Mouse (Mus musculus) cortical plate, adult 2 months (tissue): ENCODE data around the gene B4galt3. TPM values are rescaled to one million over a fixed set of nuclear protein-coding genes. Genes with fewer than 3 reads are reported as not detected.

Experiments used
- H3K27ac ChIP-seq: fragments of 200-500 bp; 2 replicates; pipeline ENCODE4 v1.5.1; 2012; ENCODE audit warnings: low read length, control low read depth, inconsistent platforms; ENCODE audit not compliant: insufficient read depth
- H3K4me1 ChIP-seq: fragments of 200-500 bp; 2 replicates; pipeline ENCODE4 v1.6.1; 2011; ENCODE audit warnings: low read length; ENCODE audit not compliant: control insufficient read depth, insufficient read depth
- H3K4me3 ChIP-seq: fragments of 200-500 bp; 2 replicates; pipeline ENCODE4 v1.5.1; 2011; ENCODE audit warnings: mild to moderate bottlenecking, low read length, control low read depth; ENCODE audit not compliant: insufficient read depth
- CTCF ChIP-seq: fragments of 200-500 bp; IDR thresholded peaks from 2 replicates; pipeline ENCODE4 v1.5.1; 2011; ENCODE audit warnings: mild to moderate bottlenecking, control low read depth, low read length; ENCODE audit not compliant: insufficient read depth; ENCODE audit errors: extremely low read depth
- POLR2A ChIP-seq: fragments of 200-500 bp; IDR thresholded peaks from 2 replicates; pipeline ENCODE4 v1.6.1; 2011; ENCODE audit warnings: mild to moderate bottlenecking, low read length, control low read depth; ENCODE audit not compliant: insufficient read depth; ENCODE audit errors: extremely low read depth
- polyA plus RNA-seq: library from polyadenylated mRNA; depleted of rRNA; stranded (reverse); fragments of >200 nt; gene quantifications from 2 replicates; pipeline ENCODE4 v1.2.3, GENCODE M21; 2012; rRNA removed

Gene B4galt3
- polyA plus RNA-seq, result 73.7 and 74.1 TPM in 2 replicates

DNA sequence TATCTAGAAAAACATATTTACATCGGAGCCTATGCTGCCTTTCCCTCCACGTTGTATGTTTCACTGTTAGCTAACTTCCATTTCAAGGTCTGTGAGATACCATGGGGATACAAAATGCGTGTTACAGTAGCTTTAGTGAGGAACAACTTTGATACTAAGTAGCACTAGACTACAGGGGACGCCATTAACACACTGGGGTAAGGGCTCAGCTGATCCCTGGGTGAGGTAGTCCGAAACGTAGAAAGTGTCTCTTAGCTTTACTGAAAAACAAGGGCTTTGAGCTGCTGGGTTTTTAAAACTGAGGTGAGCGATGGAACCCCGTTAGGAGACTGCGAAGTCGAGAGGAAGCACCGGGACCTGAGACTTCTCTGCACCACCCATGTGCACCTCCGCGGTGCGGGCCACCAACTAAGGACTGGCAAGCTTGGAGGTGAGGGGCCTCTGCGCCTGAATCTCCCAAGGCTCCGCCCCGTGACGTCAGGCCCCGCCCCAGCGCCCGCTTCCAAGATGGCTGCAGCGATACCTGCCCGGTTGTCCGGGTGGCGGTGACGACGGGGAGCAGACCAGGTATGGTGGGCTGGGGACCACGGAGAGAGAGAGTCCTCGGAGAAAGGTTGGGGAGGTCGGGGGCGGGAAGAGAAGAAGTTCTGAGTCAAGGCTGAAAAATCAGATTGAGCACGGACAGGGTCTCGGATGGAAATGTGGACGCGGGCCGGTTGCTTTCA, at the start of gene B4galt3:
B4galt3 (plus strand) TSS at position 481 of the 725 bp plus-strand sequence.
- Histone ChIP-seq H3K4me3 (peak within 1 kb of the TSS; percentile 95), H3K4me1 (peaks cover 7% of the 10 kb centered on the region; the same call in 1 of the 2 replicates), H3K27ac (peak within 1 kb of the TSS; percentile 54)
- TF ChIP-seq CTCF (no peak), POLR2A (peak; percentile 99)

DNA sequence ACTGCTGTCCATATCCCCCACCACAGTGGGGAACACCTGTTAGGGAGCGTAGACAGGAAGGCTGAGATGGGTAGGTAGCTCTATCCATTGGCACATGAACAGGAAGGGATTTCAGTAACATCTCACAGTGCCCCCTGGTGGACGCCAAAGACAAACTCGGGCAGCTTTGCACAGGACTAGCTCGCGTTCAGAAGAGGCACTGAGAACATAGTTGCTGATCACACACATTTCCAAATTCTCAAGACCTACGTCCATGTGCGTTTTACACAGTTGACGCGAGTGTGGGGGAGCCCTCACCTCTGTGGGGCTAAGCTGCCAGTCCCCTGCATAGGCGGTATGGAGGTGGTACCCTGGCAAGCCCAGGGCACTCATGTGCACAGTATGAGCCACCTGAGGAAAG, 49.3 kb upstream of the B4galt3 start:
- H3K4me3 ChIP-seq, result peak overlapping the region; percentile 46; the same call in 1 of the 2 replicates
- 0 out of 2 replicates have a peak, but pooled peaks have one; percentile 14 for TF ChIP-seq POLR2A
- peak; percentile 95 for TF ChIP-seq CTCF
- no peak overlapping the region for H3K27ac ChIP-seq
- no peaks in the 10 kb centered on the region for H3K4me1 ChIP-seq

GRCm38 (mm10) chr1:171221281-171222193, 48.6 kb upstream of the B4galt3 start:
- Histone ChIP-seq H3K4me1 (no peaks in the 10 kb centered on the region), H3K4me3 (peak overlapping the region; percentile 46), H3K27ac (no peak overlapping the region)
- no peak for TF ChIP-seq CTCF
- no peak for TF ChIP-seq POLR2A

DNA sequence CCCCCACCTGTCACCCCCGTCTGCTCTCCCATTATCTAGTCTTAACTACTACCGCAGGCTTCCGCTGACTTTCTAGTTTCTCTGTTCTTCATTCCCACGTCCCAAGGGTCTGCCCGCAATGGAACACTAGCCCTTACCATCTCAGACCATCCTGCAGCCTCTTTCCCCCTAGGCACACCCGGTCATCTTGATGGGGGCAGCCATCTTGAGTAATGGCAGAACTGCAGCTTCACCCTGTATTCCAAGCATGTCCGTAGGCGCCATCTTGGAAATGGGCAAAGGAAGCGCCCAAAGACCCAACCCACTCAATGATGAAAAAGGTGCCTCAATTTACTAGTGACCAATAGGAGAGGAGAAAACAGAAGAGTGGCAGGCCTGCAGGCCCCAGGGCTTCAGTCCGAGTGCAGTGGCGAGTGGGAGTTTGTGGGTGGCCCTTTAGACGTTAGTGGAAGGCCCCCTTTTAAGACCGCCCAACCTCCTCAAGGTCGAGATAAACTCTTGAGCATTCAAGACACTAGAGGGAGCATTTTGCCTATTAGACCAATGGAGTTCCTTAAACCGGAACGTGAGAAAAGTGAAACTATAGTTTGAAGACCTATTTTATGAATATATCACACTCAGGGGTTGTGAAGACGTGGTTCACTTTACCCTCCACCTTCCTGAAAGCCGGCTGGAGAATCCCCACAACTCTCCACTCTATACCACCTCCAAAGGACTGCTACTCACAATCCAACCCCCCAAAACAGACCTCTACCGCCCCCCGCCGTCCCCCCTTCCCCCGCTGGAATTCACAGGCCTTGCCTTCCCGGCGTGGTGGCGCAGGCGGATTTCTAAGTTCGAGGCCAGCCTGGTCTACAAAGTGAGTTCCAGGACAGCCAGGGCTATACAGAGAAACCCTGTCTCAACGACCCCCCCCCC, 47.6 kb upstream of the B4galt3 start, which contains the start of gene Tomm40l:
Tomm40l (minus strand) TSS at position 277 of the 918 bp plus-strand sequence.
- Histone ChIP-seq H3K4me3 (peak within 1 kb of the TSS; percentile 46), H3K4me1 (no peaks in the 10 kb centered on the region), H3K27ac (no peak within 1 kb of the TSS)
- TF ChIP-seq CTCF (peak; percentile 38; the same call in 1 of the 2 replicates), POLR2A (peak; percentile 74)

DNA sequence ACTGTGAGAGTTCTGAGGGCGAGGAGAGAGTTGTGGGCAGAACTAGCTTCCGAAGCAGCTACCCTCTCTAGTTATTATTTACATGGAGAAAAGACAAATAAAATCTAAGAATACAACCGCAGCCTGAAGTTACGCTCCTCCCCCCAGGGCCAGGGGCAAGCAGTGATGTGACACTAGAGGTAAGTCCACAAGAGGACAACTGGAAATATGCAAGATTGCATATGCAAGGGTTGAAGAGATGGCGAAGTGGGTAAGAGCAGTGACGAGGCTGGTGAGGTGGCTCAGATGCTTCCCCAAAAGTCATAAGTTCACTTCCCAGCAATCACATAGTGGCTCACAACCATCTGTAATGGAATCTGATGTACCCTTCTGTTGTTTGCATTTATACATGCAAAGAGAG, 47.0 kb upstream of the B4galt3 start:
- Histone ChIP-seq H3K27ac (no peak overlapping the region), H3K4me1 (no peaks in the 10 kb centered on the region), H3K4me3 (no peak overlapping the region)
- TF ChIP-seq CTCF (no peak), POLR2A (no peak)

GRCm38 (mm10) chr1:171223796-171224195, 46.3 kb upstream of the B4galt3 start:
- no peak for TF ChIP-seq CTCF
- TF ChIP-seq POLR2A, result no peak
- H3K4me3 ChIP-seq, result no peak overlapping the region
- no peaks in the 10 kb centered on the region for H3K4me1 ChIP-seq
- H3K27ac ChIP-seq, result no peak overlapping the region

- Histone ChIP-seq H3K4me1 (no peaks in the 10 kb centered on the region), H3K27ac (no peak within 1 kb of the TSS), H3K4me3 (no peak within 1 kb of the TSS)
- no peak for TF ChIP-seq CTCF
- no peak for TF ChIP-seq POLR2A
These were observed 45.3 kb upstream of the B4galt3 start, which contains the start of gene Apoa2 for GRCm38 (mm10) chr1:171224857-171225256. Apoa2 (plus strand) TSS chr1:171225054.

DNA sequence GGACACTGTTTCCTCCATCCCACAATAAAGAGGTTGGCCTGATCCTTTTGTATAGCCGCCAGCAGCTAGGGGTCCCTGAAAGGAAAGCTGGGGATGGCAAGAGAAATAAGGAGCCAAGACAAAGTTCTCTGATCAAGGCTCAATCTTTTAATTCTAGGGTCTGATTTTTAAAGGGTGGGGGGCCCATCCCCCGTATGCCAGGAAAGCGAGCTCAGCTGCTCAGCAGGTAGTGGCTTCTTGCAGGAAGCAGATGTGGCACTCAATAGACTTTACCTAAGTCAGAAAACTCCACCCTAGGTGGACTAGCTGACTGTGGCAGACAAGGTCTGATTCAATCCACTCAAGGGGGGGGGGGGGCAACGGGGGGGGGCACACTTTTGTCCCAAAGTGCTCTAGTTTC, 43.3 kb upstream of the B4galt3 start:
- no peak for TF ChIP-seq CTCF
- no peak for TF ChIP-seq POLR2A
- Histone ChIP-seq H3K27ac (no peak overlapping the region), H3K4me1 (no peaks in the 10 kb centered on the region), H3K4me3 (no peak overlapping the region)
